Mouse (Mus musculus): ENCODE results near the gene Gm45902.
A peak's percentile ranks its signal among the peaks of the same experiment; 100 is the strongest.

Gene Gm45902

GRCm38 (mm10) chr2:3512552-3513454, at the start of gene Gm45902, which contains the start of the genes Hspa14 and Cdnf:
TSS of gene Gm45902 (minus strand) at chr2:3512790.
TSS of gene Hspa14 (minus strand) at chr2:3512814.
TSS of gene Cdnf (plus strand) at chr2:3513030.
- peak; percentile 94 for DNase-seq (ENCODE audit: low spot score)

GRCm38 (mm10) chr2:3546588-3546987, 34.0 kb upstream of the Gm45902 start:
- DNase-seq (ENCODE audit: low spot score), result peak; percentile 11

GRCm38 (mm10) chr2:3546055-3546454, 33.5 kb upstream of the Gm45902 start:
- no peak for DNase-seq (ENCODE audit: low spot score)

- DNase-seq (ENCODE audit: low spot score), result no peak
Observed at GRCm38 (mm10) chr2:3541307-3542079, 28.9 kb upstream of the Gm45902 start.

GRCm38 (mm10) chr2:3526288-3526687, 13.7 kb upstream of the Gm45902 start:
- no peak for DNase-seq (ENCODE audit: low spot score)

GRCm38 (mm10) chr2:3522558-3522957, 10.0 kb upstream of the Gm45902 start:
- no peak for DNase-seq (ENCODE audit: low spot score)

- DNase-seq (ENCODE audit: low spot score), result no peak
Observed at GRCm38 (mm10) chr2:3512076-3512475, 514 bp downstream of the Gm45902 start.

GRCm38 (mm10) chr2:3500886-3501285, 11.7 kb downstream of the Gm45902 start:
- no peak for DNase-seq (ENCODE audit: low spot score)

- no peak for DNase-seq (ENCODE audit: low spot score)
Observed at GRCm38 (mm10) chr2:3499543-3499942, 13.0 kb downstream of the Gm45902 start.

GRCm38 (mm10) chr2:3493833-3494409, 18.7 kb downstream of the Gm45902 start:
- no peak for DNase-seq (ENCODE audit: low spot score)

- DNase-seq (ENCODE audit: low spot score), result no peak
Observed at GRCm38 (mm10) chr2:3489816-3490215, 22.8 kb downstream of the Gm45902 start.

GRCm38 (mm10) chr2:3480239-3480638, 32.4 kb downstream of the Gm45902 start:
- DNase-seq (ENCODE audit: low spot score), result no peak

- no peak for DNase-seq (ENCODE audit: low spot score)
Observed at GRCm38 (mm10) chr2:3475746-3476251, 36.8 kb downstream of the Gm45902 start.

- peak; percentile 96 for DNase-seq (ENCODE audit: low spot score)
Observed at GRCm38 (mm10) chr2:3474861-3475283, 37.7 kb downstream of the Gm45902 start, which contains the start of gene Suv39h2. TSS of gene Suv39h2 (minus strand) at chr2:3475031.

- peak; percentile 62 for DNase-seq (ENCODE audit: low spot score)
Observed at GRCm38 (mm10) chr2:3474361-3474805, 38.2 kb downstream of the Gm45902 start.

GRCm38 (mm10) chr2:3473891-3474290, 38.7 kb downstream of the Gm45902 start:
- DNase-seq (ENCODE audit: low spot score), result no peak

- no peak for DNase-seq (ENCODE audit: low spot score)
Observed at GRCm38 (mm10) chr2:3456590-3456989, 56.0 kb downstream of the Gm45902 start.
